Comparison of ENCODE assay signal across 19 mouse cellular contexts in genomic region chr5:126008321-126008720, GRCm38 (mm10).
DNase-seq lines count a peak whose midpoint lies in the region; ATAC-seq and TF ChIP-seq lines count a peak whose summit lies in the region.
"Had no signal": no experiment of that assay in that cellular context is flagged by ENCODE, and none has a peak within 500 bp of the region (broad histone marks: within the 10 kb centered on the region; RNA-seq: fewer than 3 reads in every experiment).

No protein-coding gene starts in this region.

- H3K9me3 ChIP-seq in hindbrain, embryonic 13.5 days: no peaks in the 10 kb centered on the region
- no peaks in the 10 kb centered on the region for H3K9me3 ChIP-seq in hindbrain, embryonic 16.5 days (ENCODE audit: control insufficient read depth, low read length)
- no peaks in the 10 kb centered on the region for H3K9me3 ChIP-seq in midbrain, embryonic 14.5 days (ENCODE audit: control insufficient read depth, low read length)
- H3K9me3 ChIP-seq in midbrain, postnatal 0 days (ENCODE audit: low read length): no peaks in the 10 kb centered on the region
- H3K9me3 ChIP-seq in intestine, postnatal 0 days (ENCODE audit: control insufficient read depth): no peaks in the 10 kb centered on the region
- H3K9me3 ChIP-seq: embryonic facial prominence, embryonic 15.5 days; heart, embryonic 10.5 days had no signal

- no peak for TF ChIP-seq POLR2A in brain, embryonic 14.5 days (IDR thresholded peaks at IDR 0.05; ENCODE audit: borderline replicate concordance, extremely low read depth, insufficient read depth, insufficient read length, poor library complexity, severe bottlenecking)

- 58% methylated on average over 8 of the region's 8 CpGs for WGBS in hindbrain, embryonic 13.5 days
- WGBS in hindbrain, embryonic 16.5 days: 63% methylated on average over 8 of the region's 8 CpGs
- 57% methylated on average over 8 of the region's 8 CpGs for WGBS in midbrain, embryonic 14.5 days
- 56% methylated on average over 8 of the region's 8 CpGs for WGBS in midbrain, postnatal 0 days
- 87% methylated on average over 8 of the region's 8 CpGs for WGBS in intestine, postnatal 0 days

- peaks cover 3% of the 10 kb centered on the region; the same call in 1 of the 2 replicates for H3K4me1 ChIP-seq in hindbrain, embryonic 13.5 days (replicated peaks)
- H3K4me1 ChIP-seq in hindbrain, embryonic 16.5 days (ENCODE audit: control insufficient read depth, insufficient read depth, low read depth, low read length): no peaks in the 10 kb centered on the region
- H3K4me1 ChIP-seq in midbrain, embryonic 14.5 days (ENCODE audit: control insufficient read depth, insufficient read depth, low read length): 0 out of 2 replicates have a peak, but pooled peaks cover 9% of the 10 kb centered on the region
- no peaks in the 10 kb centered on the region for H3K4me1 ChIP-seq in midbrain, postnatal 0 days (ENCODE audit: insufficient read depth, low read length)
- H3K4me1 ChIP-seq in intestine, postnatal 0 days (replicated peaks; ENCODE audit: control insufficient read depth, insufficient read depth, low read length): no peaks in the 10 kb centered on the region
- H3K4me1 ChIP-seq: embryonic facial prominence, embryonic 15.5 days; heart, embryonic 10.5 days had no signal

- H3K36me3 ChIP-seq in hindbrain, embryonic 13.5 days: no peaks in the 10 kb centered on the region
- no peaks in the 10 kb centered on the region for H3K36me3 ChIP-seq in hindbrain, embryonic 16.5 days (ENCODE audit: control insufficient read depth, insufficient read depth, low read length)
- no peaks in the 10 kb centered on the region for H3K36me3 ChIP-seq in midbrain, embryonic 14.5 days (ENCODE audit: control insufficient read depth, insufficient read depth, low read length)
- H3K36me3 ChIP-seq in midbrain, postnatal 0 days (ENCODE audit: insufficient read depth, low read length): no peaks in the 10 kb centered on the region
- H3K36me3 ChIP-seq in intestine, postnatal 0 days (ENCODE audit: control insufficient read depth, insufficient read depth): no peaks in the 10 kb centered on the region
- H3K36me3 ChIP-seq: embryonic facial prominence, embryonic 15.5 days; heart, embryonic 10.5 days had no signal

- H3K27me3 ChIP-seq in hindbrain, embryonic 13.5 days: no peaks in the 10 kb centered on the region
- no peaks in the 10 kb centered on the region for H3K27me3 ChIP-seq in hindbrain, embryonic 16.5 days (replicated peaks; ENCODE audit: control insufficient read depth, insufficient read depth, low read length)
- H3K27me3 ChIP-seq in midbrain, embryonic 14.5 days (ENCODE audit: control insufficient read depth, insufficient read depth, low read length): no peaks in the 10 kb centered on the region
- no peaks in the 10 kb centered on the region for H3K27me3 ChIP-seq in midbrain, postnatal 0 days (ENCODE audit: insufficient read depth, low read length)
- no peaks in the 10 kb centered on the region for H3K27me3 ChIP-seq in intestine, postnatal 0 days (replicated peaks; ENCODE audit: control insufficient read depth, insufficient read depth, low read length)
- H3K27me3 ChIP-seq: embryonic facial prominence, embryonic 15.5 days had no signal

- no peak overlapping the region for H3K9ac ChIP-seq in hindbrain, embryonic 13.5 days
- H3K9ac ChIP-seq in hindbrain, embryonic 16.5 days (ENCODE audit: low read depth, low read length): no peak overlapping the region
- no peak overlapping the region for H3K9ac ChIP-seq in midbrain, embryonic 14.5 days (replicated peaks; ENCODE audit: low read length)
- H3K9ac ChIP-seq in midbrain, postnatal 0 days (replicated peaks; ENCODE audit: low read length, poor library complexity, severe bottlenecking): no peak overlapping the region
- H3K9ac ChIP-seq in intestine, postnatal 0 days (ENCODE audit: low read depth, low read length): no peak overlapping the region
- H3K9ac ChIP-seq: embryonic facial prominence, embryonic 15.5 days had no signal

- peak overlapping the region; percentile 72 for H3K27ac ChIP-seq in hindbrain, embryonic 13.5 days
- no peak overlapping the region for H3K27ac ChIP-seq in hindbrain, embryonic 16.5 days (ENCODE audit: low read depth, low read length)
- H3K27ac ChIP-seq in midbrain, embryonic 14.5 days (replicated peaks; ENCODE audit: low read depth, low read length): no peak overlapping the region; the same call in 1 of the 2 replicates
- no peak overlapping the region for H3K27ac ChIP-seq in midbrain, postnatal 0 days (ENCODE audit: low read depth, low read length)
- H3K27ac ChIP-seq in intestine, postnatal 0 days (ENCODE audit: low read depth, low read length): no peak overlapping the region
- H3K27ac ChIP-seq: embryonic facial prominence, embryonic 15.5 days; heart, embryonic 10.5 days had no signal

- peak; percentile 40 for DNase-seq in midbrain, embryonic 14.5 days
- DNase-seq in midbrain, postnatal 0 days (ENCODE audit: low spot score): no peak
- peak; percentile 70 for DNase-seq in brain, embryonic 14.5 days (ENCODE audit: low read depth)
- DNase-seq: adrenal gland, adult 2 months; adrenal gland, postnatal 25 days; cerebellum, adult 11 months; cerebellum, adult 8-10 months; cerebellum, postnatal 14 days; embryo, embryonic 11 days; gastrocnemius, postnatal 36 days; heart, adult 18-20 months; heart, postnatal 10 days had no signal

- no peak for TF ChIP-seq CTCF in midbrain, postnatal 0 days (IDR thresholded peaks at IDR 0.05)
- no peak for TF ChIP-seq CTCF in brain, embryonic 14.5 days (IDR thresholded peaks at IDR 0.05; ENCODE audit: borderline replicate concordance, extremely low read depth, insufficient read depth, insufficient read length)
- TF ChIP-seq CTCF in intestine, postnatal 0 days (IDR thresholded peaks at IDR 0.05; ENCODE audit: low read depth): no peak

- ATAC-seq in hindbrain, embryonic 13.5 days (ENCODE audit: low FRiP score): no peak
- no peak for ATAC-seq in hindbrain, embryonic 16.5 days
- ATAC-seq in midbrain, embryonic 14.5 days (ENCODE audit: low FRiP score, low TSS enrichment): no peak
- ATAC-seq in midbrain, postnatal 0 days (ENCODE audit: low FRiP score): no peak
- ATAC-seq in intestine, postnatal 0 days: no peak
- ATAC-seq: intestine, embryonic 16.5 days had no signal

- no peak overlapping the region for H3K4me3 ChIP-seq in hindbrain, embryonic 13.5 days
- no peak overlapping the region for H3K4me3 ChIP-seq in hindbrain, embryonic 16.5 days (ENCODE audit: low read length)
- H3K4me3 ChIP-seq in midbrain, embryonic 14.5 days (replicated peaks; ENCODE audit: low read depth, low read length): no peak overlapping the region
- no peak overlapping the region for H3K4me3 ChIP-seq in midbrain, postnatal 0 days (ENCODE audit: low read depth, low read length)
- H3K4me3 ChIP-seq in intestine, postnatal 0 days (ENCODE audit: low read depth, low read length): no peak overlapping the region
- H3K4me3 ChIP-seq: embryonic facial prominence, embryonic 15.5 days; erythroblast, embryonic 14.5 days; heart, embryonic 10.5 days had no signal

- H3K4me2 ChIP-seq in hindbrain, embryonic 13.5 days: no peak overlapping the region
- no peak overlapping the region for H3K4me2 ChIP-seq in hindbrain, embryonic 16.5 days (ENCODE audit: low read length)
- H3K4me2 ChIP-seq in midbrain, embryonic 14.5 days (ENCODE audit: low read length): no peak overlapping the region
- H3K4me2 ChIP-seq in midbrain, postnatal 0 days (ENCODE audit: low read depth, low read length, poor library complexity, severe bottlenecking): no peak overlapping the region
- H3K4me2 ChIP-seq in intestine, postnatal 0 days (replicated peaks; ENCODE audit: low read depth): no peak overlapping the region
- H3K4me2 ChIP-seq: embryonic facial prominence, embryonic 15.5 days had no signal
